Mouse (Mus musculus): Measurements from ENCODE around the gene Rnf113a1. TPM values are rescaled to one million over a fixed set of nuclear protein-coding genes. Genes with fewer than 3 reads are reported as not detected.
"Not testable (repeated sequence)": the region's sequence is repeated elsewhere in the genome, so short reads cannot be mapped to it uniquely, and the experiment has no call there.

The Rnf113a1 gene
- total and polyA plus RNA-seq, 3 experiments = 1.5 to 2.2 (median 1.8) TPM

DNA sequence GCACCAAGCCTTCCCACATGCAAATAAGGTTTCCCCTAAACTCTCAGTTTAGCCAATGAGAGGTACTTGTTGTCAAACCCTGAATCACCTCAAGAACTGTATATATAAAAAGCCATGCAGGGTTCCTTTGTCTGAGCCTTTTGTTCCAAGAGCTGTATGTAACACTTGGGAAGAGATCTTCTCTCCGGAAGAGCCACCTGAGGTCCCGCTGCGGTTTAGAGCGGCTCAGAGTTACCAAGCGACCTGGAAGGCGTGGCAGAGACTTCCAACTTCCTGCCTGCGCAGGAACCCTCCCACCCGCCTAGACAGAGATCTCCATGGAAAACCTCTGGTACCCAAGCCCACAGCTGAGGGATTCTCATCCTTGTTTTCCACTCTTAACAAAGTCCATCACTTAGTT lies 7.6 kb downstream of the Rnf113a1 start:
- TF ChIP-seq EP300 (IDR thresholded peaks at IDR 0.05; ENCODE audit: insufficient read depth, low read depth, low read length) (no peak), POLR2A (IDR thresholded peaks at IDR 0.05; ENCODE audit: insufficient read depth, low read depth, low read length) (no peak), CTCF (IDR thresholded peaks at IDR 0.05) (no peak)
- Histone ChIP-seq H3K9ac (ENCODE audit: low read depth, low read length) (no peak overlapping the region), H3K27me3 (ENCODE audit: control insufficient read depth, insufficient read depth, low read length) (no peaks in the 10 kb centered on the region), H3K4me1 (ENCODE audit: control insufficient read depth, insufficient read depth, low read length) (no peaks in the 10 kb centered on the region), H3K4me3 (no peak overlapping the region), H3K79me2 (replicated peaks; ENCODE audit: control insufficient read depth, insufficient read depth, low read length) (no peaks in the 10 kb centered on the region), H3K27ac (no peak overlapping the region), H3K36me3 (ENCODE audit: control insufficient read depth, insufficient read depth, low read length) (no peaks in the 10 kb centered on the region)
- intact Hi-C loops (cut with DNase I) = no loop called here
- WGBS = 51% methylated on average over 8 of the region's 8 CpGs
- DNase-seq = no peak

DNA sequence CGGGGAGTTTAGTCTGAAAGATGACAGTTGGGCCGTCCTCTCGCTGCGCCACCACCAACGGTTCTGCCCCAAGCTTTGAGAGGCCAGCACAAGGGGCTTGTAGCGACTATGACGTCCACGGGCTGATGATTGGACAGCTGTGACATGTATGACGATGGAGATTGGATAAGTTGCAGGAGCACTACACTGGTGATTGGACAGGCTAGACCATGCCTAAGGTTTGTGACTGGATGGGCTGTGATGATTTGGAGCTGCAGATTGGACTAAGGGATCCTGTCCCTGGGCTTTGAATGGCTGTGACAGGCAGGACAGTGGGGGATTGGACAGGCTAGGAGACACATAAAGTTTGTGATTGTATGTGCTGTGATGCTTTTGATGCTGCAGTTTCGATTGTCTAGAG lies 19.9 kb downstream of the Rnf113a1 start, which contains the start of gene Gm9:
Gene Gm9, minus strand, starts transcription at position 101 of the 400 bp plus-strand sequence.
- TF ChIP-seq EP300 (IDR thresholded peaks at IDR 0.05; ENCODE audit: insufficient read depth, low read depth, low read length) = no peak
- no peak for TF ChIP-seq POLR2A (IDR thresholded peaks at IDR 0.05; ENCODE audit: insufficient read depth, low read depth, low read length)
- no peak for TF ChIP-seq CTCF (IDR thresholded peaks at IDR 0.05)
- Histone ChIP-seq H3K9ac (ENCODE audit: low read depth, low read length) (no peak within 1 kb of the TSS), H3K27ac (no peak within 1 kb of the TSS), H3K79me2 (replicated peaks; ENCODE audit: control insufficient read depth, insufficient read depth, low read length) (no peaks in the 10 kb centered on the region), H3K27me3 (ENCODE audit: control insufficient read depth, insufficient read depth, low read length) (no peaks in the 10 kb centered on the region), H3K36me3 (ENCODE audit: control insufficient read depth, insufficient read depth, low read length) (no peaks in the 10 kb centered on the region), H3K4me3 (no peak within 1 kb of the TSS), H3K4me1 (ENCODE audit: control insufficient read depth, insufficient read depth, low read length) (no peaks in the 10 kb centered on the region)
- intact Hi-C loops (cut with DNase I) = no loop called here
- 79% methylated on average over 10 of the region's 10 CpGs for WGBS
- no peak for DNase-seq

DNA sequence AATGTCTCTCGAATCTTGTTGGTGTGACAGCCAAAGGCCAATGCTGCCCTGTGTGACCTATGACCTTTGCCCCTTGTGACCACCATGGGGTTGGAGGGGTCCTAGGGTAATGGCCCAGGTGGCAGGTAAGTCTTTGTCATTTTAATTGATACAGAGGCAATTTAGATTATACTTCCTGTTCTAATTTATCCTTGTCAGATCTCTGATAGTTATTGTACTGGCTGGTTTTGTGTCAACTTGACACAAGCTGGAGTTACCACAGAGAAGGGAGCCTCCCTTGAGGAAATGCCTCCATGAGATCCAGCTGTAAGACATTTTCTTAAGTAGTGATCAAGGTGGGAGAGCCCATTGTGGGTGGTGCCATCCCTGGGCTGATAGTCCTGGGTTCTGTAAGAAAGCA lies 31.1 kb downstream of the Rnf113a1 start, which contains the start of gene Rhox1:
Gene Rhox1, minus strand, starts transcription at position 101 of the 400 bp plus-strand sequence.
- WGBS = 78% methylated on average over 1 of the region's 1 CpGs
- intact Hi-C loops (cut with DNase I); H3K79me2 ChIP-seq (replicated peaks; ENCODE audit: control insufficient read depth, insufficient read depth, low read length); DNase-seq; H3K27me3 ChIP-seq (ENCODE audit: control insufficient read depth, insufficient read depth, low read length); H3K4me3 ChIP-seq; H3K36me3 ChIP-seq (ENCODE audit: control insufficient read depth, insufficient read depth, low read length); H3K9ac ChIP-seq (ENCODE audit: low read depth, low read length); H3K27ac ChIP-seq; H3K4me1 ChIP-seq (ENCODE audit: control insufficient read depth, insufficient read depth, low read length): not testable (repeated sequence)

Other genes with a start within 250 kb of the Rnf113a1 start
- gene Sept6, start 199.5 kb upstream of the Rnf113a1 start, total RNA-seq (2021) = 1 to 10 TPM; 5.5 to 6.9 TPM
- 3.8 and 4.0 TPM in 2 replicates for gene Sept6, start 199.5 kb upstream of the Rnf113a1 start, polyA plus RNA-seq (2012; rRNA removed)
- not detected for gene Sowahd, start 142.4 kb upstream of the Rnf113a1 start, total RNA-seq (2021)
- gene Sowahd, start 142.4 kb upstream of the Rnf113a1 start, polyA plus RNA-seq (2012; rRNA removed) = not detected in 2 replicates
- gene Rpl39, start 105.8 kb upstream of the Rnf113a1 start, total RNA-seq (2021) = 100 to 1,000 TPM; 289 to 325 TPM
- gene Rpl39, start 105.8 kb upstream of the Rnf113a1 start, polyA plus RNA-seq (2012; rRNA removed) = 57.3 and 86.8 TPM in 2 replicates
- gene Upf3b, start 80.9 kb upstream of the Rnf113a1 start, total RNA-seq (2021) = 1 to 10 TPM; 6.6 to 6.7 TPM
- gene Upf3b, start 80.9 kb upstream of the Rnf113a1 start, polyA plus RNA-seq (2012; rRNA removed) = 2.6 and 4.5 TPM in 2 replicates
- gene Nkap, start 64.5 kb upstream of the Rnf113a1 start, total RNA-seq (2021) = 1 to 10 TPM; 8.8 TPM
- 1.6 and 3.0 TPM in 2 replicates for gene Nkap, start 64.5 kb upstream of the Rnf113a1 start, polyA plus RNA-seq (2012; rRNA removed)
- gene Akap14, start 22.4 kb upstream of the Rnf113a1 start, total RNA-seq (2021) = not detected
- 0.08 TPM in 1 of 2 replicates, not detected in the other for gene Akap14, start 22.4 kb upstream of the Rnf113a1 start, polyA plus RNA-seq (2012; rRNA removed)
- 100 to 1,000 TPM; 816 to 925 TPM for gene Ndufa1, start 82 bp upstream of the Rnf113a1 start, total RNA-seq (2021)
- gene Ndufa1, start 82 bp upstream of the Rnf113a1 start, polyA plus RNA-seq (2012; rRNA removed) = 1,094 and 1,413 TPM in 2 replicates
- not detected for gene Gm9, start 19.8 kb downstream of the Rnf113a1 start, total RNA-seq (2021)
- not detected in 2 replicates for gene Gm9, start 19.8 kb downstream of the Rnf113a1 start, polyA plus RNA-seq (2012; rRNA removed)
- not detected for gene Rhox1, start 31.0 kb downstream of the Rnf113a1 start, total RNA-seq (2021)
- not detected in 2 replicates for gene Rhox1, start 31.0 kb downstream of the Rnf113a1 start, polyA plus RNA-seq (2012; rRNA removed)
- not detected for gene Rhox2a, start 53.7 kb downstream of the Rnf113a1 start, total RNA-seq (2021)
- not detected in 2 replicates for gene Rhox2a, start 53.7 kb downstream of the Rnf113a1 start, polyA plus RNA-seq (2012; rRNA removed)
- not detected for gene Rhox3a, start 58.7 kb downstream of the Rnf113a1 start, total RNA-seq (2021)
- not detected in 2 replicates for gene Rhox3a, start 58.7 kb downstream of the Rnf113a1 start, polyA plus RNA-seq (2012; rRNA removed)
- gene Rhox4a, start 74.1 kb downstream of the Rnf113a1 start, total RNA-seq (2021) = not detected
- not detected in 2 replicates for gene Rhox4a, start 74.1 kb downstream of the Rnf113a1 start, polyA plus RNA-seq (2012; rRNA removed)
- gene Rhox3a2, start 188.8 kb downstream of the Rnf113a1 start, total RNA-seq (2021) = not detected
- gene Rhox3a2, start 188.8 kb downstream of the Rnf113a1 start, polyA plus RNA-seq (2012; rRNA removed) = not detected in 2 replicates
- gene Rhox4a2, start 199.6 kb downstream of the Rnf113a1 start, total RNA-seq (2021) = not detected
- gene Rhox4a2, start 199.6 kb downstream of the Rnf113a1 start, polyA plus RNA-seq (2012; rRNA removed) = not detected in 2 replicates
- not detected for gene Rhox2b, start 220.8 kb downstream of the Rnf113a1 start, total RNA-seq (2021)
- gene Rhox2b, start 220.8 kb downstream of the Rnf113a1 start, polyA plus RNA-seq (2012; rRNA removed) = not detected in 2 replicates
- gene Rhox4b, start 241.2 kb downstream of the Rnf113a1 start, total RNA-seq (2021) = not detected
- gene Rhox4b, start 241.2 kb downstream of the Rnf113a1 start, polyA plus RNA-seq (2012; rRNA removed) = not detected in 2 replicates